Mouse (Mus musculus) adrenal gland, postnatal 4 days (tissue): ENCODE data around the gene Slc25a45. TPM values are rescaled to one million over a fixed set of nuclear protein-coding genes. Genes with fewer than 3 reads are reported as not detected.

Experiments
- DNase-seq, 2 experiments: peaks; one replicate each; pipeline ENCODE4 v3.0.0; 2021 to 2022; ENCODE audit warnings: low spot score in 2 of 2, mixed read lengths in 2 of 2
- total RNA-seq, 2 experiments: library from RNA; stranded (reverse); gene quantifications; 2 replicates each; pipeline ENCODE4 v1.2.3; 2021

Gene Slc25a45
- total RNA-seq, 2 experiments from 2014 or later, result 25.9 to 26.3 TPM

DNA sequence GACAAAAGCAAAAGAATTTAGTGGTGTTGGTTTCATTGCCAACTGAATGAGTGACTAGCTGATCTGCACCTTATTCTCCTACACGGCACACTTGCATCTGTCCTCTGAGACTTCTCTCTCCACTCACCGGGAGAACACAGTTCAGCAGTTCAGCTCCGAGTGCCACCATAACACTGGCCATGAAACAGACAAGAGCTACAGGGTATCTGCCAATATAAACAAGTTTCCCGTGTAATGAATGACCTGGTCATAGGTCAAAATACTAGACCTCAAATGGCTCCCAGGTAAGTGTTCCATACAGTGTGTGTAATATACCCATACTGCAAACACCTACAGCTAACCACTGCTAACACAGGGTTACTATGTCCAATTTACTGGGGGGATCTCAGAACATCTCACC, 11.6 kb downstream of the Slc25a45 start:
- DNase-seq, result no peak

GRCm38 (mm10) chr19:5891521-5892258, 14.1 kb downstream of the Slc25a45 start:
- no peak for DNase-seq

DNA sequence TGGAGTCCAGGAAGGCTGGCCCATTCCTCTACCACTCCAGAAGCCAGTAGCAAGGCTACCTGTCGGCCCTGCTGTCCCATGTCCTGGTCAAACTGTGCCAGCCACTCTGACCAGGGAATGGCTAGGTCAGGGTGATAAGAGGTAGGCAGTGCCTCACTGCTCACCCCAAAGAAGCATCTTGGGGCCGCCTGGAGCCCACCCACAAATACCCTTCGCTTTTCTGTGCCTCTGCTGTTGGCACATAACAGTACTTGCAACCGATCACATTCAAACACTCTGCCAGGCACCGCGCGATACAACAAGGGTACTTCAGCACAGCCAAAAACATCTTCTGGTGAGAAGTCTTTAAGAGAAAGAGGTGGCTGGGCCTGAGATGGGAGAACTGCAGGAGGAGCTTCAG, 14.7 kb downstream of the Slc25a45 start:
- no peak for DNase-seq

- DNase-seq, result no peak
These were observed 15.1 kb downstream of the Slc25a45 start for GRCm38 (mm10) chr19:5892735-5893134.

GRCm38 (mm10) chr19:5893282-5894001, 15.8 kb downstream of the Slc25a45 start:
- no peak for DNase-seq

DNA sequence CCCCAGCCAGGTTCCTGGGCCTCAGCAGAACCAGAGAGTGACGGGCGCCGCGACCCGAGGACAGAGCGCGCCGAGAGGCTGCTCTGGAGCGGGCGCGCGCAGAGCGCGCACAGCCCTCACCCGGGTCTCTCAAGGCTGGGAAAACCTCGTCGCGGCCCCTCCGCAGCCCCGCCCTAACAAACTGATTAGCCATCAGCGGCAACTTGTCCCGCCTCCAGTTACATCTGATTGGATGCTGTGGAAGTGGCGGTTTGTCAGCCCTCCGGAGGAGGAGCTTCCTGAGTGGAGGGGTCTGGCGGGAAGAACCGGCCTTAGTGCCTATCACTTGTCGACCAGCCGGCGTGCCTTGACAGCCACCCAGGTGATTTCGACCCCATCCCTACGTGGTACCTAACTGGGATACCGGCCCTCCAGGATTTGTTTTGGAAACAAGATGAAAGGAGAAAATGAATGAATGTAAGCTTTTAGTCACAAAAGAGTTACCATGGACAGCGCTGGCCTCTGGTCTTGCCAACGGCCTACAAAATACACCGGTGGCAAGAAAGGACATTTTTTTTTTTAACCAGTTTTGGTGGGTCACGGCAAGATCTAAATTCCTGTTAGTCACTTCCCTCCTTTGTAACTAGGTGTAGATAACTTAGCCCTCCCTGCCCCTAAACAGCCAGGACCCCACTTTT, 16.5 kb downstream of the Slc25a45 start, which contains the start of gene Tigd3:
TSS of gene Tigd3 (minus strand) at position 148 of the 677 bp plus-strand sequence.
- peak; percentile 78 to 91 for DNase-seq

DNA sequence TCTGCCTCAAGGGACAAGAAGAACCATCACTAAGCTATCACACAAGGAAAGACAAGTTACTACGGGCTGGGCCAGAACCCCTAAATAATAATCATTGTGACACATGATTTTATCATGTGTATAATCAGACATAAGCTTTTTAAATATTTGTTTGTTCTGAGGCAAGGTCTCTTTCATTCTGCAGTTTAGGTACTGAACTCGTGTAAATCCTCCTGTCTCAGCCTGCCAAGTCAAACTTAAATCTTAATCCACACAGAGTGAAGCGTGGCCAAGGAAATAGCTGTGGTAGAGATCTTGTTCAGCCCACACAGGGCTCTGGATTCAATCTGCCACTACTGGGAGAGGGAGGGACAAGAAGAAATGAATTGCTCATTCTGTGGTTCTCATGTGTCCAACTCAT, 29.7 kb downstream of the Slc25a45 start:
- no peak for DNase-seq

DNA sequence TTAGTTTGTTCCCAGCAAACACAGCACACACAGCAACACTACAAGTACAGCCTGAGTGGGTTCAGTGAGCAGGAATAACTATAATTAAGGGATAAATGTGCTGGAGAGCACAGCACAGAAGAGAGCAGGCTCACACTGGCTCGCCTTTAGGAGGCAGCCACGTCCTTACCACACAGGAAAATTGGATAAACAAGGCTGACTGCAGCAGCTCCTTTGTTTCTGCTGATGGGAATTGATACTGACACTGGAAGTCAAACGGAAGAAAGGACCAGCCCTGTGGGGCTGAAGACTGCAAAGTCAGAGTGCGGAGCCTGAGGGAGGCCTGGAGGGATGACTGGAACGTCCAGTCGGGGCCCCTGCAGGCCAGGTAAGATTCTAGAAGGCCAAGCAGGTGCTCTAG, 32.6 kb downstream of the Slc25a45 start:
- no peak for DNase-seq

DNA sequence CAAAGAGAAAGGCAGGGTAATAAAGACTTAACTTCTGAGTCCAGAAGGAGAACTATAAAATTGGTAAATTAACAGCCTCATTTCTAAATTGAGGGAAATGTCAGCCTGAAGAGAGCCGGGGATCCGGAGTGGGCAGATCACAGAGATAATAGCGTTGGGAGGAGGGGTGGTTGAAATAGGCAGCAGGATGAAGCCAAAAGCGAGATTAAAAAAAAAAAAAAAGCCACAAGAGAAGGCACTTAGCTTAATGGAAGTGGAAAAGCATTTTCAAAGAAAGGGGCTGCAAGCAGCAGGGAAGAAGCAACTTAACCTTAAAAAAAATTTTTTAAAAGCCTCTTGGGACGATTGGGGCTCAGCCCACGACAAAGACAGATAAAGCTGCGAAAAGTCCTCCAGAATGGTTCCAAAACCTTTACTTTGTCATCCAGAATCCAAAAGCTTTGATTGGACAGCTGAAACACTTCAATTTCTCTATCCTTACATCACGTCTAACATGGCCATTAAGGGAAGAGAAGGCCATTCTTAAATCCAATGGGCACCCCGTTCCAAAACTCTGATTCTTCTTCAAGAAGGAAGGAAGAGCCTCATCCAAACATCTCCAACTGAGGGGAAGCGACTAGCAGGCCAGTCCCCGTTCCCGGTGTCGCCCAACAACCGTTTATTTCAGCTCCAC, 34.0 kb downstream of the Slc25a45 start:
- no peak for DNase-seq

DNA sequence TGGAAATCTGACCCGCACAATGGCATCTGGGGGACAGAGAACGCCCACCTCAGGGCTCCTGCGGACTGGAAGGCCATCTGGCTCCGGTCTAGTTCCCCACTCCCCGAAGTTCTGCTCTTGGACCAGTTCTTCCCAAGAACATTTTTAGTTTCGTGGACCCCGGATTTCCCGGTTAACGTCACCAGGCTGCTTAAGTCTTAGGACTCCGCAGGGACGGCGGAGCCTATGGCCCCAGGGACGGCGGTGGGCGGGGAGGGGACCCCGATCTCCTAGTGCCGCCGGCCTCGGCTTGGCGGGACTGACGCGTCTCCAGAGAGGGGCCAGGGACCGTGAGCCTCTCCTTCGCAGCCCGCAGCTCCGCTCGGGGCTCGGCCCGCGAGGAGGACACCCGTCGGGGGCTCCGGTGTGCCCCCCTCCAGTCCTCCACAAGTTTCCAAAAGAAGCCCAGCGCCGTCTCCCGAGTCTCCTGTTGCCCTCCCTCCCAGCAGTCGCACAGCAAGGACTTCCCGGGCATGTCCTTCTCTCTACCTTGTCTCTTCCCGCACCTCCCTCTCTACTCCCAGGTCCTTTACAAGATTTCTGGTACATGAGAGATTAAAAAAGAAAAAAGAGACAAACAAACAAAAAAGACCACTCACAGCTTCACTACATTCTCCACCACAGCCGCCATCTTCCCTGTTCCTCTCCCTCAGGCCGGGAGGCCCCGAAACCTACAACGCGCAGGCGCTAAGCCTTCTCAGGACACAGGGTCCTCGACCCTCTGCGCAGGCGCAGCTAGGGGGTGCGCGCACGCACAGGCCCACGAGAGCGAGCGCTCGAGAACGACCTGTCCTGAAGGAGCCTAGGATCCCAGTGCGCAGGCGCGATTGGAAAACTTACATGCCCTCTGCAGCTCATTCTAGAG, 34.7 kb downstream of the Slc25a45 start:
- DNase-seq, result peak; percentile 97 to 99

DNA sequence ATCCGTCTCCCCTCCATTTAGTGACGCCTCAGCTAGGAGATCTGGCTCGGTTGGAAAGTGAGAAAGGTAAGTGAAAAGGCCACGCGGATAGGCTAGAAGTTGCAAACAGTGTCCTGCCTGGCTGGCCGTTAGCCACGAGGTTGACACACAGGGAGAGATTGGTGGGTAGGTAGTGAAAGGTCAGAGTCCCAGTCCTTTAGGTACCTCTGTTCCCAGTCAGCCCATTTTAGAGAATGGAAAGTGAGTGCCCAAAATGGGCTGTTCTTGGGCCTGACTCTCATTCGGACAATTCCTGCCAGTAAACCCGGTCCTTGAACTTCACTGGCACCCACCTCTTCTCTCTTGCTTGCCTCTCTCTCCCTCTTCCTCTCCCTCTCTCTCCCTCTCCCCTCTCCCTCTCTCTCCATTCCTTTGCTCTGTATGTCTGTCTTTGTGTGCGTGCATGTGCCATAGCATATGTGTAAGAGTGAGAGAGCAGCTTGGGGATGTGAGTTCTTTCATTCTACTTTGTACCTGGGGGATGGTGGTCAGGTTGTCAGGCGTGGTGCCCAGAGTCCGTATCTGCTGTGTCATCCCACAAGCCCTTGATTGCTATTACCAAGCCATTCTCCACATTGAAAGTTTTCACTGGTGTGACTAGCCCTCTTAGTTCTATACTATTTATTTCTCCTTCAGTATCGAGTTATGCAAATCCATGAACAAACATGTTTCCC, 35.6 kb downstream of the Slc25a45 start, which contains the start of gene Dpf2:
TSS of gene Dpf2 (minus strand) at position 4 of the 713 bp plus-strand sequence.
- DNase-seq, result no peak

GRCm38 (mm10) chr19:5921715-5922114, 44.1 kb downstream of the Slc25a45 start:
- DNase-seq, result no peak

DNA sequence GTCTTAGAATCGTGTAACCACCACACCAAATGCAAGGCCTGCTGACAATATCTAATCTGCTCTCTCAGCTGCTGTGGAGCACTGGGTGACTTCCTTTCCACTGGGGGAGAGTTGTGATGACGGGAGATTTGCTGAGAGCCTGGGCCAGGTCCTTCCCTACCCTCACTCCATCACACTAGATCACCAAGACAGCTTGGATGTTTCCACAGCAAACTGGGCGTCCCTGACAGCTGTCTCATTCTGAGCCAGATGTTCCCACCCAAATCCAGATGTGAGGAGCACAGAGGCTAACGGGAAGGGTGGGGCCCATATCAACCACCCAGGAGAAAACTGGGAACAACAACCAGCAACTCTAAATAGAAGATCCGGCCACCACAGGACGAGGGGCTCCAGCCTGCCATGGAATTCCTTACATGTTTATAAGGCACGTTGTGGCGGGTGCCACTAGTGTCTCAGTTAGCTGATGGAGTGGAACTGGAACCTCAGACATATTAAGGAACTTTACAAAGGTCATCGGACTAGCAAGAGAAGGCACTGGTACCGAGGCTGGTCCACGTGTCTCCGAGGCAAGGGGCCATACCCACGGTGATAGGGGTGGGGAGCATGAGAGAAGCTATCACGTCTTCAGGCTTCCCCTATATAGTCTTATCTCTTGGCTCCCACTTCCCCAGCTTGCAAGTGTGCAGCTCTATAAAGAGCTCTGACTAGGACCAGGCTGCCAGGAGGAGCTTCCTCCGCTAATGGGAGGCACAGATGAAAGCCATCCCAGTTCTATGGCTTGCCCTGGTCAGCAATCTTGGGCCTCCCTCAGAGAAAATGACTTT, 44.7 kb downstream of the Slc25a45 start:
- DNase-seq, result no peak

- no peak for DNase-seq
These were observed 45.4 kb downstream of the Slc25a45 start for GRCm38 (mm10) chr19:5922963-5923362.

DNA sequence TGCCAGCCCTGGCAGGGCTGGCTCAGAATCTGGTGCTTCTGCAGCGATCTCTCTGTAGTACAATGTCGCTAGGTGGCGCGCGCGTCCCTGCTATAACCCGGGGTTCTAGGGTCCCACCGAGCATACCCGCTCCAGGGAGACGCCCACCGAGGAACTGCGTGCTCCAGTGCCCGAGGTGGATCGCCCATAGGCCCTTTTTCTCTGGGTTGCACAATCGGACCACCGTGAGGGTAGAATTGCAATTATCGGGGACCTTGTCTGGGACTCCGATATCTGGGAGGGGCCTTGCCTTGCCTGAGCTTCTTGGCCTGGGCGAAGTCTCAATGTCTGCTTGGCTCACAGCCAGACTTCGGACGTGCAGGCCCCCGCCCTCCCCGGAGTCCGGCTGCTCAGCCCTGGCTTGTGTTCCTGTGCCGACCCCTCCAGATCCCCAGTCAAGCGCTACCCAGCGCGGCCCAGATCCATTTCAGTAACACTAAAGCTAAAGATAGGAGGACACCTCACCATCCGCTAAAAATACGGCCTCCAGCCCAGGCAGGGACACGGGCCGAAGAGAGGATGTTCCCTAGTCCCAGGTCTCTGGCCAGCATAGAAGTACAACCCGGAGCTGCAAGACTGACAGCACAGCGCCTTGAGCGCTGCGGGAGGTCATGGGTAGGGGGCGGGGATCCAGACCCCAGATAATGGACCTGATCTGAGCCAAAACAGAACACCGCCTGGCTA, 46.5 kb downstream of the Slc25a45 start:
- peak; percentile 62 to 86 for DNase-seq

DNA sequence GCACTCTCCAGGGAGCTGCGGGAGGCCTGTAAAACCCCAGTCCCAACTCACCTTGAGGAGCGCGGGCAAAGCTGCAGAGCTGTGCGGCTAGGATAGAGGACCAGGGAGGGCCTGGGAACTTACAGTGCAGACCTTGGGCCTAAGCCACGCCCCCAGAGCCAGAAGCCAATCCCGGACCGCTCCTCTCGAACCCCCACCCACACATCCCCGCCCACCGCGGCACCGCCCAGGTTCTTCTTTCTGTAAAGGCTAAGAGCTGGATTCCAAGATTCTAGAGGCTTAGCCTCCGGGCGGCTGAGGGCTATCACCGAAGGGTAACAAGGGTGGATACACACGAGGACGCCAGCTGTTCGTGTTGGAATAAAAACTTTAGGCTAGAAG, 47.1 kb downstream of the Slc25a45 start, which contains the start of gene Cdc42ep2:
TSS of gene Cdc42ep2 (minus strand) at position 104 of the 381 bp plus-strand sequence.
- peak; percentile 86 to 90 for DNase-seq

DNA sequence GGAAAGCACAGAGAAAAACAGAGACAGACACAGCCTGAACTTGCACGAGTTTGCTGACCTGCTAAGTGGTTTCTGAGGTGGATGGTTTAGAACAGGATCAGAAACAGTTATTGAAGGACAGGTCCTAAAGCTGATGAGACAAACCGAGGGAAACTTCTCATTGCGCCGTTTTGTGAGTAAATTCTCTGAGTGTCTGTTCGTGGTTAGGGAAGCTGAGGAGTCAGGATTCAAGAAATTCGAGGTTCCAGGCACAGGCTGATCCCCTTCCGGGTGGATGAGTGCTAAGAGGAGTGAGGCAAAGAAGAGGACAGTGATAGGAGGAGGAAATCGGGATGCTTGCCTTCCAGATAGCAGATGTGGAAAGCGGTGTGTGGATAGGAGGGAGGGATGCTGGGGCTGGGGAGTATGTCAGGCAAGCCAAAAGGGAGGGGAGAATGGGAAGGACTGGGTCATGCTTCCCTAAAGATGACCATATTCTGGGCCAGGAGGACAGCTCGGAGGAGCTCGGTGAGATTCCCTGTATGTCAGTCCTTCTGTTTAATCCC, 47.8 kb downstream of the Slc25a45 start:
- no peak for DNase-seq

DNA sequence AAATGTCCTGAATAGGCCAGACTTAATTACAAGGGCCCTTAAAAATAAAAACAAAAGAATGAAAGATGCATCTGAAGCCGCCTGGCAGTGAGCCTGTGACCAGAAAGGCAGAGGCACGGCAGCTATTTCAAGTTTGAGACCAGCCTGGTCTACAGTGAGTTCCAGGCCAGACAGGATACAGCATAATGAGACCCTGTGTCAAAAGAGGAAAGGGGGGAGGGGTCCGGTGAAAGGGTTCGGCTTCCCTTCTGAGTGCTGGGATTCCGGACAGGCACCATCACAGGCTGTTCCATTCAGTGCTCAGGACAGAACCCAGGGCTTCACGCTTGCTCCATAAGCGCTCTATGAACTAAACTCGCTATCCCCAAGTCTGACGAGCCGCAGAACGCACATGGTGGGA, 49.4 kb downstream of the Slc25a45 start:
- DNase-seq, result no peak
